Mouse (Mus musculus): ENCODE measurements around the gene Erp44. TPM values are rescaled to one million over a fixed set of nuclear protein-coding genes. Genes with fewer than 3 reads are reported as not detected.
A peak's percentile ranks its signal among the peaks of the same experiment; 100 is the strongest.

Erp44 gene
- polyA plus RNA-seq, 1 experiment from 2014 or later, result 78.8 TPM

DNA sequence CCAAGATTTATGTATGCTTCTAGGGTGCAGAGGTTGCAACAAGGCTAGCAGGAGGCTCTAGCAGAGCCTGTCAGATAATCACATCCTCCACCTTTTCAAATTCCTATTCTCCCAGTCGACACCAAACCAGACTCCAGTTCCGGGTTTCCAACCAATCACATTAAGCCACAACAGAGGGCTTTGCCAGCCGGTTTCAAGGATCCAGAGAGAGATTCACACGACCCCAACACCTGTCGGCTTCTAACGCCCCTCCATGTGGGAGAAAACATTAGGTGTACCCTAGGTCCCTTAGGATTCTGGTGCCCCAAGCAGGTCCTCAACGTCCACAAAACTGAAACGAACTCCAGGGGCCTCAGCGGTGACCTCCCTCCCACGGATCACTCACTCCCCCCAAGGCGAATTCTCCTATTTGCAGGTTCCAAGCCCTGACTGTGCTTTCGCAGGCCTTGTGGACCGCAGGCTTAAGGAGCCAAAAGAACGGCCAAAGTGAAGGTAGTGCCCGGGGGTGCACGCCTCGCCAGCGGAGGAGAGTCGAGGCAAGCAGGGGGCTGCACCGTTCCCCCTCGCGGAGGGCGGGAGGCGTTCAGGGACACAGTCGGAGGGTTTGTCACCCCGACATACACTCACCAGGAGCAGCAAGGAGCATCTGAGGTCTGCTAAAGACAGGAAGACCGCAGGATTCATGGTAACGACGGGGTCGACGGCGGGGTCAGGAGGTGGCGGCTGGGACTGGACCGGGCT lies 431 bp downstream of the Erp44 start:
- no peak; the same call in 1 of the 2 replicates for ATAC-seq (ENCODE audit: low FRiP score)
- Histone ChIP-seq H3K36me3 (ENCODE audit: control insufficient read depth, insufficient read depth, low read length) (no peaks in the 10 kb centered on the region), H3K9ac (ENCODE audit: low read depth, low read length) (peak overlapping the region; percentile 88), H3K4me1 (replicated peaks; ENCODE audit: control insufficient read depth, insufficient read depth, low read length) (no peaks in the 10 kb centered on the region), H3K4me3 (ENCODE audit: low read depth, low read length) (peak overlapping the region; percentile 95), H3K27me3 (ENCODE audit: control insufficient read depth, insufficient read depth, low read length) (no peaks in the 10 kb centered on the region), H3K4me2 (replicated peaks; ENCODE audit: low read depth, low read length) (peak overlapping the region; percentile 74), H3K9me3 (ENCODE audit: control insufficient read depth, low read length) (no peaks in the 10 kb centered on the region), H3K27ac (ENCODE audit: low read depth, low read length) (peak overlapping the region; percentile 42; the same call in 1 of the 2 replicates)
- under 1% methylated on average over 34 of the region's 34 CpGs for WGBS
- DNase-seq (ENCODE audit: low spot score), result peak; percentile 52

DNA sequence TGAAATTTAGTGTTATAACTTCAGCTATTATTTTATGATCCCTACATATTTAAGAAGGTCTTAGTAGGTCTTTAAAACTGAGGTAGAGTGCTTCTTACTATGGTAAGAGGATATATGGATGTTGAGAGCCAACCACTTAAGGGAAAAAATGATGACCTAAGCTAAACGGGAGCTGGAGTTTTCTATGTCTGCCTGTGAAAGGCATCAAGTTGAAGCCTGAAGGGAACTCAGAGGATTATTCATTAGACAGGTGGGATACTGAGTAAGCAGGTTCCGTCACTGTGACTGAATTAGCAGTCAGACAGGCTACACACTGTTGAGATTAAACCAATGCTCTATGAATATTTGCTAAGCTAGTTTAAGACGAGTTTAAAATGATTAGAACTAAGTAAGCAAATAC lies 2.3 kb downstream of the Erp44 start:
- WGBS, result 89% methylated on average over 3 of the region's 3 CpGs

DNA sequence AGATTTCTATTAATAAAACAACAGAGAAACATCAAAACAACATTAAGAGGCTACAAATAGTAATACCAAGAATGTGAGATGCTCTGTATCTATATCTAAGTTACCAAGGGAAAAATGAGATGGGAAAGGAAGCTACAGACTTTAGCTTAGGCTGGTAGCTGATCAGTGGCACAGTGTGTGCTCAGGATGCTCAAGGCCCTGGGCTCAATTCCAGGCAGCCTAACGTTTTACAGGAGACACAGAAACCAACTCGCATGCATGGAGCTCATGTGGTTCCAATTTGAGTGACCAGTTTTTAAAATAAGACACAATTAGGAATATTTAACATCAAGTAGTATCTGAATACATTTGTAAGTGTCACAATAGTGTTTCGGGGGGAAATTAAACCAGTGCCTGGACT lies 3.6 kb downstream of the Erp44 start:
- no peak overlapping the region for H3K4me2 ChIP-seq (replicated peaks; ENCODE audit: low read depth, low read length)
- H3K27me3 ChIP-seq (ENCODE audit: control insufficient read depth, insufficient read depth, low read length), result no peaks in the 10 kb centered on the region
- ATAC-seq (ENCODE audit: low FRiP score) (no peak), DNase-seq (ENCODE audit: low spot score) (no peak)
- no peaks in the 10 kb centered on the region for H3K4me1 ChIP-seq (replicated peaks; ENCODE audit: control insufficient read depth, insufficient read depth, low read length)
- no peak overlapping the region for H3K9ac ChIP-seq (ENCODE audit: low read depth, low read length)
- WGBS, result 86% methylated on average over 3 of the region's 3 CpGs
- no peak overlapping the region for H3K27ac ChIP-seq (ENCODE audit: low read depth, low read length)
- H3K9me3 ChIP-seq (ENCODE audit: control insufficient read depth, low read length), result no peaks in the 10 kb centered on the region
- no peak overlapping the region for H3K4me3 ChIP-seq (ENCODE audit: low read depth, low read length)
- H3K36me3 ChIP-seq (ENCODE audit: control insufficient read depth, insufficient read depth, low read length), result no peaks in the 10 kb centered on the region

More for the DNA sequence above, 2.3 kb downstream of the Erp44 start:
- ATAC-seq (ENCODE audit: low FRiP score), result no peak
- H3K9ac ChIP-seq (ENCODE audit: low read depth, low read length), result no peak overlapping the region
- no peak overlapping the region for H3K27ac ChIP-seq (ENCODE audit: low read depth, low read length)
- H3K4me3 ChIP-seq (ENCODE audit: low read depth, low read length), result no peak overlapping the region
- no peaks in the 10 kb centered on the region for H3K27me3 ChIP-seq (ENCODE audit: control insufficient read depth, insufficient read depth, low read length)
- no peak overlapping the region for H3K4me2 ChIP-seq (replicated peaks; ENCODE audit: low read depth, low read length)
- H3K9me3 ChIP-seq (ENCODE audit: control insufficient read depth, low read length), result no peaks in the 10 kb centered on the region
- DNase-seq (ENCODE audit: low spot score), result no peak
- no peaks in the 10 kb centered on the region for H3K4me1 ChIP-seq (replicated peaks; ENCODE audit: control insufficient read depth, insufficient read depth, low read length)
- no peaks in the 10 kb centered on the region for H3K36me3 ChIP-seq (ENCODE audit: control insufficient read depth, insufficient read depth, low read length)

DNA sequence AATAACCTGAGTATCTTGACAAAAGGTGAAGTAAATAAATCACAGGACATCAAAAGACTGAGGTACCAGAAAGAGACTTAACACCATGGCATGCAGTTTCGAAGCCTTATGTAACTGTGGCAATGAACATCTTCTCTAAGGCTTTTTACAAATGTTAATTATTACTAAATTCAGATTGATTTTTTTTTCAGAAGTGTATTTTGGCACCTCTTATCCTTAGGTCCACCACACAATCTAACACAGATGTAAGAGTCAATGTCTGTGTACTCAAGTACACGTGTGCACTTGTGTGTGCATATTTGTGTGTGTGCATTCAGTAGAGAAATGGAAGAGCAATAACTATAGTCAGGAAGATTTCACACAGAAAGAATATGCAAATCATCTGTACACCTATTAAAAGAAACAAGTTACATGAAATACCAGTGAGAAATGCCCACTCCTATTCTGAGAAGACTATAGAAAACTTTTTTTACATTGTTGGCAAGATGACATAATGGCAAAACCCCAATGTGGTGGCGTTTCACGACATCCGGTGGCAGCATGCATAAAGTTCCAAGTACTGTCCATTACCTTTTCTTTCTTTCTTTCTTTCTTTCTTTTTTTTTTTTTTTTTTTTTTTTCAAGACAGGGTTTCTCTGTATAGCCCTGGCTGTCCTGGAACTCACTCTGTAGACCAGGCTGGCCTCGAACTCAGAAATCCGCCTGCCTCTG lies 6.1 kb downstream of the Erp44 start:
- Histone ChIP-seq H3K9ac (ENCODE audit: low read depth, low read length) (no peak overlapping the region), H3K9me3 (ENCODE audit: control insufficient read depth, low read length) (no peaks in the 10 kb centered on the region), H3K36me3 (ENCODE audit: control insufficient read depth, insufficient read depth, low read length) (no peaks in the 10 kb centered on the region), H3K27me3 (ENCODE audit: control insufficient read depth, insufficient read depth, low read length) (no peaks in the 10 kb centered on the region), H3K4me3 (ENCODE audit: low read depth, low read length) (no peak overlapping the region), H3K4me2 (replicated peaks; ENCODE audit: low read depth, low read length) (no peak overlapping the region), H3K4me1 (replicated peaks; ENCODE audit: control insufficient read depth, insufficient read depth, low read length) (no peaks in the 10 kb centered on the region), H3K27ac (ENCODE audit: low read depth, low read length) (no peak overlapping the region)
- ATAC-seq (ENCODE audit: low FRiP score), result no peak
- WGBS, result 94% methylated on average over 7 of the region's 7 CpGs
- no peak for DNase-seq (ENCODE audit: low spot score)

DNA sequence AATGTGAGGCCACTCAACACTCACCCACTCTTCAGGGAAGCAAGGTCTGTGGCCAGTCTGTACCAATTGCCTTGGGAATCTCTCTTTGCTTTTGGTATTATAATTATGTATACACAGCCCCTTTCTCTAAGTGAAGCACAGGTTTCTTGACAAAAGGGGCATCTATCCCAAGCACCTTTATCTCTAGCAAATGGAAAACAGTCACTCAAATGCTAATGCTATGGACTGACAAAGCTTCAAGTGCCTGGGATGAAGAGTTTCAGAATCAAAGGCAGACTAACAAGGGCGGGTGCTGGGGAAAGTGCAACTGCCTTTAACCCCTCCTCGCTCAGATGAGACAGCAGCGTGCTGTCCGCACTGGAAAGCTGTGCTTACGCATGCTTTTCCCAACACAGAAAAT lies 7.5 kb downstream of the Erp44 start:
- Histone ChIP-seq H3K9ac (ENCODE audit: low read depth, low read length) (no peak overlapping the region), H3K4me1 (replicated peaks; ENCODE audit: control insufficient read depth, insufficient read depth, low read length) (no peaks in the 10 kb centered on the region), H3K36me3 (ENCODE audit: control insufficient read depth, insufficient read depth, low read length) (no peaks in the 10 kb centered on the region), H3K4me2 (replicated peaks; ENCODE audit: low read depth, low read length) (no peak overlapping the region), H3K27me3 (ENCODE audit: control insufficient read depth, insufficient read depth, low read length) (no peaks in the 10 kb centered on the region), H3K9me3 (ENCODE audit: control insufficient read depth, low read length) (no peaks in the 10 kb centered on the region), H3K4me3 (ENCODE audit: low read depth, low read length) (no peak overlapping the region), H3K27ac (ENCODE audit: low read depth, low read length) (no peak overlapping the region)
- DNase-seq (ENCODE audit: low spot score) (no peak), ATAC-seq (ENCODE audit: low FRiP score) (no peak)
- WGBS, result 33% methylated on average over 5 of the region's 5 CpGs

DNA sequence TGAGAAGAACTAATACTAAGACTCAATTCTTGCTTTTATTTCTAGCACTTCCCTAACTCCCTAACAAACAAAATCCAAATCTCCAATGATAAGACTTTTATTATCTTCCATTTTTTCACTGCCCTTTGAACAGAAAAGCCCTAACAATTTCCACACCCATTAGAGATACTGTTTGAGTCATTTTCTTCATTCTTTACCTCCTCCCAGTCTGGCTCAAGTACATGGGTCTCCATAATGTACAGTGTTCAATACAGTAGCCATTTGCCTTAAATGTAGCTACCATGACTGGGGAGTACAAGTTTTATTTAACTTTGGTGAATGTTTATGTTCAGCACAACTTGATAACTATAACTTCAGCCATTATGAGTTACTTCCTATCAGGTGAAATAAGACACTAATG lies 8.8 kb downstream of the Erp44 start:
- ATAC-seq (ENCODE audit: low FRiP score), result no peak
- Histone ChIP-seq H3K27ac (ENCODE audit: low read depth, low read length) (no peak overlapping the region), H3K9ac (ENCODE audit: low read depth, low read length) (no peak overlapping the region), H3K27me3 (ENCODE audit: control insufficient read depth, insufficient read depth, low read length) (no peaks in the 10 kb centered on the region), H3K4me3 (ENCODE audit: low read depth, low read length) (no peak overlapping the region), H3K4me2 (replicated peaks; ENCODE audit: low read depth, low read length) (no peak overlapping the region), H3K9me3 (ENCODE audit: control insufficient read depth, low read length) (no peaks in the 10 kb centered on the region), H3K4me1 (replicated peaks; ENCODE audit: control insufficient read depth, insufficient read depth, low read length) (no peaks in the 10 kb centered on the region), H3K36me3 (ENCODE audit: control insufficient read depth, insufficient read depth, low read length) (no peaks in the 10 kb centered on the region)
- DNase-seq (ENCODE audit: low spot score), result no peak

DNA sequence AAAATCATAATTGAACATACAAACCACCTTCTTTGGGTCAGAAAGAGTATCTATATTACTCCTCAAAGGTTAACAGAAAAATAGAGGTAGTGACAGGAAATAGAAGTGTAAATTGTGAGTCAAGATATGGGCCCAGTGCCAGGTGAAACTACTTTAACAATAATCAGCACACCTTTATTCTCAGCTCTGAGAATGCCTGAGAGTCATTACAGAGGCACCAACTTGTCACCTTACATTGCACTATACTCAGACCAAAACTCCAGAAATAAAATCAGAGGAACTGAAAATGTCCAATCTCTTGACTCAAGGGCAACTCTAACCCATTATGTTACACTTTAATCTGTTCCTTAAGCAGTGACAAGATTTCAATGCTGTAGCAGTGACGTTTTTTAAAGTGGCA lies 11.2 kb downstream of the Erp44 start:
- 84% methylated on average over 1 of the region's 1 CpGs for WGBS
- Histone ChIP-seq H3K4me3 (ENCODE audit: low read depth, low read length) (no peak overlapping the region), H3K27ac (ENCODE audit: low read depth, low read length) (no peak overlapping the region), H3K4me1 (replicated peaks; ENCODE audit: control insufficient read depth, insufficient read depth, low read length) (no peaks in the 10 kb centered on the region), H3K9me3 (ENCODE audit: control insufficient read depth, low read length) (no peaks in the 10 kb centered on the region), H3K36me3 (ENCODE audit: control insufficient read depth, insufficient read depth, low read length) (no peaks in the 10 kb centered on the region), H3K4me2 (replicated peaks; ENCODE audit: low read depth, low read length) (no peak overlapping the region), H3K9ac (ENCODE audit: low read depth, low read length) (no peak overlapping the region), H3K27me3 (ENCODE audit: control insufficient read depth, insufficient read depth, low read length) (no peaks in the 10 kb centered on the region)
- no peak for ATAC-seq (ENCODE audit: low FRiP score)
- no peak for DNase-seq (ENCODE audit: low spot score)

DNA sequence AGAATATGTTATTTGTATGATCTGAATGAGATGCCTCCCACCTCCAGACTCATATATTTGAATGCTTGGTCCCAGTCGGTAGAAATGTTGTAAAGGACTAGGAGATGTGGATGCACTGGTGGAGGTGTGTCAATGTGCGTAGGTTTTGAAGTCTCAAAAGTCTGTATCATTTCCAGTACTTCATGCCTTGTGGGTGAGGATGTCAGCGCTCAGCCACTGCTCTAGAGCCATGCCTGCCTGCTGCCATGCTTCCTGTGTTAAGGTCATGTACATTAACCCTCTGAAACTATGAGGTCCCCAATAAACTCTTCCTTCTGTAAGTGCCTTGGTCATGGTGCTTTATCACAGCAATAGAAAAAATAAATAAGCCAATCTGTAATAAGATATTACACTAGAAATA lies 11.7 kb downstream of the Erp44 start:
- no peaks in the 10 kb centered on the region for H3K36me3 ChIP-seq (ENCODE audit: control insufficient read depth, insufficient read depth, low read length)
- no peak for ATAC-seq (ENCODE audit: low FRiP score)
- no peak overlapping the region for H3K4me3 ChIP-seq (ENCODE audit: low read depth, low read length)
- no peaks in the 10 kb centered on the region for H3K9me3 ChIP-seq (ENCODE audit: control insufficient read depth, low read length)
- no peak for DNase-seq (ENCODE audit: low spot score)
- WGBS, result 91% methylated on average over 3 of the region's 3 CpGs
- no peaks in the 10 kb centered on the region for H3K4me1 ChIP-seq (replicated peaks; ENCODE audit: control insufficient read depth, insufficient read depth, low read length)
- no peak overlapping the region for H3K27ac ChIP-seq (ENCODE audit: low read depth, low read length)
- no peak overlapping the region for H3K4me2 ChIP-seq (replicated peaks; ENCODE audit: low read depth, low read length)
- H3K27me3 ChIP-seq (ENCODE audit: control insufficient read depth, insufficient read depth, low read length), result no peaks in the 10 kb centered on the region
- H3K9ac ChIP-seq (ENCODE audit: low read depth, low read length), result no peak overlapping the region

DNA sequence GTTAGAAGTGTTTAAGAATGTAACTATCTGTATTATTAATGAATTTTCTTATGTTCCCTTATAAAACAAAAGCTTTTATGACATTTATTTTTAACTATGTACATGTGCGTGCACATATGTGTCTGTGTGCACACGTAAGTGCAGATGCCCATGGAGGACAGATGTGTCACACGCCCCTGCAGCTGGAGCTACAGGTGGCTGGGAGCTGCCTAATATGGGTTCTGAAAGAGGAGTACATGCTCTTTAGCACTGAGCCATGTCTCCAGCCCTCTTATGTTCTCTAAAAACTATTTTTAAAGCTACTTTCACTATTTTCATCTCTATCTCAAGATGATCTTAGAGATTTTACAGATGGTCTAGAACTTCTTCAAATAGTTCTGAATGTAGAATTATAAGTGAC lies 21.3 kb downstream of the Erp44 start:
- ATAC-seq (ENCODE audit: low FRiP score) (no peak), DNase-seq (ENCODE audit: low spot score) (no peak)
- Histone ChIP-seq H3K4me3 (ENCODE audit: low read depth, low read length) (no peak overlapping the region), H3K9me3 (ENCODE audit: control insufficient read depth, low read length) (no peaks in the 10 kb centered on the region), H3K4me1 (replicated peaks; ENCODE audit: control insufficient read depth, insufficient read depth, low read length) (no peaks in the 10 kb centered on the region), H3K27me3 (ENCODE audit: control insufficient read depth, insufficient read depth, low read length) (no peaks in the 10 kb centered on the region), H3K27ac (ENCODE audit: low read depth, low read length) (no peak overlapping the region), H3K4me2 (replicated peaks; ENCODE audit: low read depth, low read length) (no peak overlapping the region), H3K9ac (ENCODE audit: low read depth, low read length) (no peak overlapping the region), H3K36me3 (ENCODE audit: control insufficient read depth, insufficient read depth, low read length) (no peaks in the 10 kb centered on the region)
- WGBS, result 91% methylated on average over 3 of the region's 3 CpGs
